Mouse (Mus musculus): ENCODE measurements at regions not wholly inside any gene's neighbourhood (a gene's known extent, or its start where the extent isn't known, plus 50 kb on each side); places are given as distances from the start of the nearest gene placed in this dataset.

DNA sequence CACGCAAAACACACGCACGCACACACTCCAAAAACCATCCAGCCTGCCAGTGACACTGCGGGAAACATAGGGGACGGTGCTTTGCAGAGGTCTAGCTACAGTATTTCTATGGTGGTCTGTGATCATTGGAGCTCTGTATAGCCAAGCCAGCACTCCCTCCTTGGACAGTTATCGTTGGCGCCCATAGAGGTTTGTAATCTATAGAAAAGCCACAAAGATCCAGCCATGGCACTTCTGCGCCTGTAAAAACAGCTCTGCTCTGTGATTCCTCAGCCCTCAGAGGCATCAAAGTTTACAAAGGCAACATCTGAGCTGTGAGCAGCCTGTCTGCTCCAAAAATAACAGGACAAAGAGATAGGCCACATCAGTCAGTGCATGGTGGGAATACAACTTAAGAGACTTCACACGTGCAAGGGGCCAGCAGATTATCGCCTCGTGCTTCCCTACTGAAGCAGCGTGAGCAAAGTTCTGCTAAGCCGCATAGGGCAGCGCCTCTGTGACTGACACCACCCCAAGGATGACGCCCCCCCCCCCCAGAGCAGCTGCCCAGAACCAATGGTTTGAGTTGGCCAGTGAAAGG, 194.7 kb downstream of the Ackr3 start:
- TF ChIP-seq POLR2A (IDR thresholded peaks at IDR 0.05; ENCODE audit: borderline replicate concordance, control insufficient read depth, low read depth, low read length) (no peak), CTCF (IDR thresholded peaks at IDR 0.05; ENCODE audit: control insufficient read depth, insufficient read depth, low read length) (no peak)
